Mouse (Mus musculus): ENCODE results near the gene Ppm1h.

Ppm1h gene

GRCm38 (mm10) chr10:122678541-122679436, at the start of gene Ppm1h:
TSS of gene Ppm1h (plus strand) at chr10:122678762.
- DNase-seq (ENCODE audit: low read depth) = peak; percentile 75

- no peak for DNase-seq (ENCODE audit: low read depth)
Measured at GRCm38 (mm10) chr10:122629003-122629402, 49.6 kb upstream of the Ppm1h start.

- DNase-seq (ENCODE audit: low read depth) = no peak
Measured at GRCm38 (mm10) chr10:122639879-122640278, 38.7 kb upstream of the Ppm1h start.

DNA sequence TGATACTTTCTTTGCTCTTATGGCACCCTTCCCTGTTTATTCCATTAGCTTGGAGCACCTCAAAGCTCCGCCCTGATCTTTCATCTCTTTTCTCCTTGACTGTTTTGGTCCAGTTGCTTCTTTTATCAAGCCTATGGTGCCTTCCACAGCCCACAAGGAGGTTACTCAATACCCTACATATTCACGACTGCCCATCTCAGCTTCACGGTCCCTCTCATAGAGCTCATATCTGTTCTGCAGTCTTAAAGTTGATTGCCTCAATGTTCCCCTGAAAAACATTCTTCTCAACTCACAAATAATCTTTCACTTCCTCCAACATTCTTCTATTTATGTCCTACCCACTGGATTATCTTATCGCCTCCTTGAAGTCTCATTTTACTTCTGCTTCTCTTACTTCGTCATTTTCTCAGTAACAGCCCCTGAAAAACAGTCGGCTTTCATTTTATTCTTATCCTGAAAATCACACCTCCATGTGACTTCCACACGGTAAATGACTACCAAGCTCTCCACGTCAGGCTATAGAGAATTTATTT, 37.2 kb upstream of the Ppm1h start:
- DNase-seq (ENCODE audit: low read depth) = no peak

- no peak for DNase-seq (ENCODE audit: low read depth)
Measured at GRCm38 (mm10) chr10:122642125-122642524, 36.4 kb upstream of the Ppm1h start.

GRCm38 (mm10) chr10:122651932-122652331, 26.6 kb upstream of the Ppm1h start:
- DNase-seq (ENCODE audit: low read depth) = no peak

DNA sequence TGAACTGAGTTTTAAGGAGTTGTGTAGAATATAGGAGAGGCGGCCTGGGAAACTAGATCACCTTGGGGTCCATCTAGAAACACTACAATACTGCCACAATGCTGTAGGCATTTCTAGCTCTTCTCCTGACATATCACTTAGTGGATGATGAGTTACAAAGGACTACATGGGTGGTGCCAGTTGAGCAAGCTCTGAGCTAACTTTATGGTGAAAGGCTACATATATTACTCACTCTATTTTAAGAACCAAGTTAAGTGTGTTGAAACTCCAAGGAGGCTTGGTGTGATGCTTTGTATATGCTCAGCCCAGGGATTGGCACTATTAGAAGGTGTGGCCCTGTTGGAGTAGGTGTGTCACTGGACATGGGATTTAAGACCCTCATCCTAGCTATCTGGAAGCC, 26.0 kb upstream of the Ppm1h start:
- DNase-seq (ENCODE audit: low read depth) = no peak

- no peak for DNase-seq (ENCODE audit: low read depth)
Measured at GRCm38 (mm10) chr10:122665652-122666051, 12.9 kb upstream of the Ppm1h start.

DNA sequence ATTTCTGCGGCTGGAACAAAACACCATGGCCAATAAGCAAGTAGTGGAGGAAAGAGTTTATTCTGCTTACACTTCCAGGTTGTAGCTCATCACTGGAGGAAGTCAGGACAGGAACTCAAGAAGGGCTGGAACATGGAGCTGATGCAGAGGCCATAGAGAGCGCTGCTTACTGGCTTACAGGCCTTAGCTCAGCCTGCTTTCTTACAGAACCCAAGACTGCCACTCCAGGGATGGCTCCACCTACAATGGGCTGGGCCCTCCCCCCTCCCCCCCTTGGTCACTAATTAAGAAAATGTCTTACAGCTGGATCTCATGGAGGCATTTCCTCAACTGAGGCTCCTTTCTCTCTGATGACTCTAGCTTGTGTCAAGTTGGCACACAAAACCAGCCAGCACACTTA, 7.3 kb upstream of the Ppm1h start:
- DNase-seq (ENCODE audit: low read depth) = no peak

GRCm38 (mm10) chr10:122672044-122672443, 6.5 kb upstream of the Ppm1h start:
- no peak for DNase-seq (ENCODE audit: low read depth)

DNA sequence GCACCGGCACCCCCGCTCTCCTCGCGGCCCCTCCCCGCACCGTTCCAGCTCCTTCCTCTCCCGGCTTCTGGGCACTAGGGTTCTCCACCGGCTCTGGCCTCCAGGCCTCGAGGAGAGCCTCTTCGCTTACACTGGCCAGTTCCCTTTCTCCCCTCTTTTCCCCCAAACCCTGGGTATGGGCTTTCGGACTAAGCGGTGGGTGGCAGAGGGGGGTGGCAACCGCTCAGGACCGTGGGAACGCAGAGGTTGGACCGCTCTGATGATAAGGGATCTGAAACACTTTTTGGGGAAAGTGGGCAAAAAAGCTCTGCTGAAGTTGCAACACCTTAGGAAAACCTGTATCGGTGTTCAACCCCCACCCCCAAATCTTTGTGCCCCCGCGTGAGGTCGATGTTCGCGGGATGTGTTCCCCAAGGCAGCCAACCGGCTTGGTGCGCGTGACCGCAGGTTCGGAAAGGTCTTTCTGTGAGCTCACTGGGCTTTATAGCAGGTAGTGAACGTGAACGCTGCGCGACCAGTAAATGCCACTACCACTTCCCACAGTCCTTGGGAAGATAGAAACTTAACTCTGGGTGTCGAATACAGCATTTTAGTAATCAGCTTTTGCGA, 979 bp downstream of the Ppm1h start:
- DNase-seq (ENCODE audit: low read depth) = peak; percentile 40

DNA sequence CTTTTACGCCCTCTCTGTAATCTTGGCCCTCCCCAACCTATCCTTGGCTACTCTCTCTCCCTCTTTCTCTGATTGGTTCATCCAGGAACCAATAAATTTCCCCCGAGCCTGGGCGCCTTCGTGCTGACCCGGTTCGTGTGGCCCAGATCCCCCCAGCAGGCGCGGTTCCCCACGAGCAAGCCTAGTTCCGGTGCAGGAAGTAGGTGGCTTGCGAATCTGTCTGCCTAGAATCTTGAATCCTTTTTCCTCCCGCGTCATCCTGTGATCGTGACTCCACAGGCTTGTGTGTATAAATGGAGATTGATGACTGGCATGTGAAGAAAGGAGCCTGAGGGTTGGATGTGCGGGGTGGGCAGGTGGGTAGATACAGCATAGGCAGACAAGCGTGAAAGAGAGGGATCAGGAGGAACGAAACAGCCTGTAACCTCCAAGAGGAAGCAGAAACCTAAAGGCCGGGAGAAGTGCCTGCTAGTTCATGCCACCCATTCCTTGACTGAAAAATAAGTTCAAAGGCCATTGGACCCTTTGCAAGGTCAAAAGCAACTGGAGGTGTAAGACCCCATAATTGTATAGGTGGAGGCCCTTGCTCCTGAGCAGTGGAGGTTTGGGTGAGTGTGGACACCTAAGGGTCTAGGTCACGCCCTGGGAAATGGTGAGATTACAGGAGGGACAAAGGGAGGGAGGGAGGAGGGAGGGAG, 2.0 kb downstream of the Ppm1h start:
- peak; percentile 38 for DNase-seq (ENCODE audit: low read depth)

GRCm38 (mm10) chr10:122681085-122681408, 2.5 kb downstream of the Ppm1h start:
- no peak for DNase-seq (ENCODE audit: low read depth)

DNA sequence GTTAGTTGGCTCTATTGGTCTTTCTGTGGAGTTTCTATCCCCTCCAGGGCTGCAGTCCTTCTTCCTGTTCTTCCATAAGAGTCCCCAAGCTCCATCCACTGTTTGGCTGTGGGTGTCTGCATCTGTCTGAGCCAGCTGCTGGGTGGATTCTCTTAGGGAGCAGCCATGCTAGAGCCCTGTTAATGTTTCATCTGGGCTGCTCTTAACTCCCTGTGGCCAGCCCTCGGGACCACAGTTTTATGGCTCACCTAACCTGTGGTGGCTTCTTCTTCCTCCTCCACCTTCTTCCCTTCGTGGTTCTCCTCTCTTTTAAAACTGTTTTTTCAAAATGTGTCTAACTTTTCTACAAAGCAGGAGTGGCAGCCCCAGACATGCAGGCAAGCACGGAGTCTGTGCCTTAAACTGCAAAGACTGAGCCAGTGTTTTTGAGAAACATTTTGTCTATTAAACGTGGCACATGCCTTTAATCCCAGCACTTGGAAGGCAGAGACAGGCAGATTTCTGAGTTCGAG, 5.3 kb downstream of the Ppm1h start:
- DNase-seq (ENCODE audit: low read depth) = no peak

- DNase-seq (ENCODE audit: low read depth) = no peak
Measured at GRCm38 (mm10) chr10:122685297-122685696, 6.7 kb downstream of the Ppm1h start.

DNA sequence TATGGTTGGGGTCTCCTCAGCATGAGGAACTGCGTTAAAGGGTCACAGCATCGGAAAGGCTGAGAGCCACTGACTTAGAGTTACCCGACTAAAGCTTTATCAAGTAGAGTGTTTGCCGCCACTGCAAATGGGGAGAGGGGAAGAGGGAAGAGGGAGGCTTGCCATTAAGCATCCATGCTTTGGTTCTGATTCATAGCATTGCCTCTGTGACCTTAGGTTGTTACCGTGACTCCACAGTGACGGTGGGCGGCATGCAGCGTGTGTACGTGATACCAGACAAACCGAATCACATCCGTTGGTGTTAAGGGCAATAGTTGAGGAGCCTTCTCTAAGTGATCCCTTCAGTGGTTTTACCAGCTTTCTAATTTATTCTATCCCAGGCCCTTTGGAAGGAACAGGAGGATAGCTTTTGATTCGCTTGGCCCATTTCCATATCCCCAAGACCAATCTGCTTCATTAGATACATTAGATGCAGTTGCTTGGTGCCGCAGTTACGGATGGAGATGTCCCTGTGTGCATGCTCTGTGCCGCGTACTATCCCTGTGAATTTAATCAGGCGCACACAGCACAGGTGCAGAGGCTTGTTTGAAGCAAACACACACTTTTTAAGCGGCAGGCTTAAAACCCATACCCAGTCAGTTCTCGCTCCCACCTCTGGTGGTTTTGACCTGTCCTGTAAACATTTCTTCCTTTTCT, 7.4 kb downstream of the Ppm1h start:
- DNase-seq (ENCODE audit: low read depth) = no peak

- peak; percentile 49 for DNase-seq (ENCODE audit: low read depth)
Measured at GRCm38 (mm10) chr10:122690698-122691097, 12.1 kb downstream of the Ppm1h start.

DNA sequence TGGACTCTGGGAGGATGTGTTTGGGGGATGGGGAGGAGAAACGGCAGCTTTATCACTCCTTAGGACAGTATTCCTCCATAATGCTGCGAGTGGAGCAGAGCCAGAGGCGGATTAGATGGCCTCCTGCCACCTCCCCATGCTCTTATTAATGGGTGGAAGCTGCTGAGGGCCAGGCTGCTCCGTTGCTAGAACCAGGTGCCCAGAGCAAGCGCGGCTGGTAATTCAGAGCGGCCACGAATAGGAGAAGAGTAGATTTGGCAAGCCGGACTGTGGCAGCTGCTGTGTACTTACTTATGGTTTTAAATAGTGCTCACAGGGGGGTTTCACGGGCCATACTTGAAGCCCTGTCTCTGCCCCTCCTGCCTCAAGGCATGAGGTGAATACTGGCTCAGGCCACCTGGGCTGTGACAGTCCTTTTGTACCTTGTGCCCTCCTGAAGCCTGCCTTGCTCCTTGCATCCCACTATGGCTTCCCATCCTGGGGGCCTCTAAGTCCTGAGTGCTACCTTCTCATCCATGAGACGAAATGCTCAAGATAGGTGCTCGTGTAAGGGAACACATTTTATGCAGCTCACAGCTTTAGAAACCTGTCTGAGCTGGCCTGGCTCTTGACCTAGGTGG, 14.7 kb downstream of the Ppm1h start:
- DNase-seq (ENCODE audit: low read depth) = no peak

DNA sequence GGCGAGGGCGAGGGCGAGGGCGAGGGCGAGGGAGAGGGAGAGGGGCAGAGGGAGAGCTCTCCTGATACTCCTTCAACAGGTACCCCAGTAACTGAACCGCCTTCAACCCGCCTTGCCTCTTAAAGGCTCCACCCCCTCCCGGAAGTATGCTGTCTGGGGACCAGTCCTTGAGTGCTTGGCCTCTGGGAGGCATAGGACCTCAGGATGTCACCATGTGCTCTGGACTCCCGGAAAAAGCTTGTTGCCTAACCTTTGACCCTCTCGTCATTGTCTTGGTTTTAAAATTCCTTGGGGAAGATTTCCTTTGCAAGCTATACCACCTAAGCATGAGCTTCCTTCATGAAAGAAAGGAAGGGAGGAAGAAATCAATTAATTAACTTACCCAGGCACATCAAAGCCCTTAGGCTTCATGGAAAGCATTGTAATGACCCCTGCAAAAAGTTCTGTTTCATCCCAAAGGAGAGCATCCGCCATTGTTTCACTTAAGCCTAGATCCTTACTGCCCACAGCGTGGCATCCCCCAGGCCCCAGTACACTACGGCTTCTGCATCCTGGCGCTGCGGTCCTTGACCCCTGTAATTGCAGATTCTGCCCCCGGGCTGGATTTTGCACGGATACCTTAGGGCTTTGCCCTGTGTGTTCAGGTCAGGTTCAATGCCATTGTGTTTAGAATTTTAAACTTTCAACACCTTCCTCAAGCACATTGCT, 15.5 kb downstream of the Ppm1h start:
- no peak for DNase-seq (ENCODE audit: low read depth)

DNA sequence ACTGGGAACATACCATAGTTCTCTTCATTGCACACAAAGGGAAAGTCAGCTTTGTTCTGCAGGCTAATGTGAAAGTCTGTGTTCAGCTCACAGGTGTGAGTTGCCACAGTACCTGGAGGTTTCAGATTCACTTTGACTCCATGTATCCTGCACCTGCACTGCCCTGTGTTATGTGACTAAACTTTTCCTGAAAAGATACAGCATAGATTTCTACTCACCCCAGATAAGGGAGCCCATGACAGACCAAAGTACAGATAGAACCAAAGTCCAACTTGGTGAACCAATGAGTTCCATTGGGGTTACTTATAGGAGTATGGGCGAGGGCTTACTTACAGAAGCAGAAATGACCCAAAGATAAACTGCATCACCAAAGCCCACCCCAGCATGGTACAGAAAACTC, 17.8 kb downstream of the Ppm1h start:
- no peak for DNase-seq (ENCODE audit: low read depth)

DNA sequence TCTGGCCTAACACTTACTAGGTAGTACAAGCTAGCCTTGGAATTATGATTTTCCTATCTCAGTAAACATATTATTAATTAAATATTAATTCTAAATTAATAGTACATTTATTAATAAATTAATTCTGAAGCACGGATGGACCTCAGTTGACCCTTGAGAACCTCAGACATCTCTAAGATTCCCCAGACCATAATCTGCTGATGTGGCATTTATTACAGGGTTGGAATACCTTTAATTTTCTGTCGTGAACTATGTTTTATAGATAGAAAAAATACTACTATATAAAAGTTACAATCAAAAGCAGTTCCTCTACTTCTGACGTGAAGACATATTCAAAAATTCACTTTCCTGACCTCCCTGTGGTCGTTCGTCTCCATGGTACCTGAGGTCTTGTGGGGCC, 19.8 kb downstream of the Ppm1h start:
- no peak for DNase-seq (ENCODE audit: low read depth)

All from 416B (cell line).